Mouse (Mus musculus) erythroblast, adult 5-6 weeks (primary cell): Measurements from ENCODE around the gene Lyl1. TPM values are rescaled to one million over a fixed set of nuclear protein-coding genes. Genes with fewer than 3 reads are reported as not detected.
"Not testable (repeated sequence)": the region's sequence is repeated elsewhere in the genome, so short reads cannot be mapped to it uniquely, and the experiment has no call there.

Experiments
- ATAC-seq: replicated peaks from 2 replicates; pipeline ENCODE4 v1.8.0; 2016; ENCODE audit warnings: moderate number of reproducible peaks, mild to moderate bottlenecking, moderate TSS enrichment, inconsistent platforms; ENCODE audit not compliant: poor library complexity, low FRiP score, severe bottlenecking
- total RNA-seq, 2 experiments: library from RNA; stranded (forward) in 1 of 2; stranded (reverse) in 1 of 2; fragments of 150-400 nt in 1 of 2; fragments of 200-764, 138-1000 nt in 1 of 2; gene quantifications; 2 replicates each; pipeline versions ENCODE4 v1.2.3 to v1.2.4; 2015 to 2017; ENCODE audit warnings: low replicate concordance in 2 of 2

The Lyl1 gene
- total RNA-seq, 2 experiments from 2014 or later = 40.3 to 44.2 TPM

GRCm38 (mm10) chr8:84665385-84665893 is 35.8 kb upstream of the Lyl1 start:
- ATAC-seq = peak; percentile 3

- no peak for ATAC-seq
Observed at GRCm38 (mm10) chr8:84668081-84668480, 33.2 kb upstream of the Lyl1 start.

GRCm38 (mm10) chr8:84668731-84669485 is 32.3 kb upstream of the Lyl1 start:
- no peak for ATAC-seq

- ATAC-seq = not testable (repeated sequence)
Observed at GRCm38 (mm10) chr8:84670295-84671006, 30.8 kb upstream of the Lyl1 start.

- ATAC-seq = 0 out of 2 replicates have a peak, but pooled peaks have one; percentile 16
Observed at GRCm38 (mm10) chr8:84677305-84677704, 24.0 kb upstream of the Lyl1 start.

GRCm38 (mm10) chr8:84681476-84681875 is 19.8 kb upstream of the Lyl1 start:
- ATAC-seq = no peak

- ATAC-seq = no peak
Observed at GRCm38 (mm10) chr8:84682257-84682656, 19.0 kb upstream of the Lyl1 start.

GRCm38 (mm10) chr8:84684537-84684936 is 16.7 kb upstream of the Lyl1 start:
- ATAC-seq = no peak

- ATAC-seq = peak; percentile 55
Observed at GRCm38 (mm10) chr8:84686191-84687002, 14.9 kb upstream of the Lyl1 start, which contains the start of gene Trmt1. Gene Trmt1, plus strand, starts transcription at chr8:84686307.

- ATAC-seq = no peak
Observed at GRCm38 (mm10) chr8:84687003-84687704, 14.1 kb upstream of the Lyl1 start.

GRCm38 (mm10) chr8:84687705-84688100 is 13.6 kb upstream of the Lyl1 start, which contains the start of gene Nacc1:
Gene Nacc1, minus strand, starts transcription at chr8:84687862.
- peak; percentile 82 for ATAC-seq

- peak; percentile 82 for ATAC-seq
Observed at GRCm38 (mm10) chr8:84689091-84689915, 12.0 kb upstream of the Lyl1 start.

- no peak for ATAC-seq
Observed at GRCm38 (mm10) chr8:84693332-84693731, 7.9 kb upstream of the Lyl1 start.

- no peak for ATAC-seq
Observed at GRCm38 (mm10) chr8:84695140-84695539, 6.1 kb upstream of the Lyl1 start.

GRCm38 (mm10) chr8:84697166-84698130 is 3.8 kb upstream of the Lyl1 start:
- no peak for ATAC-seq

- ATAC-seq = no peak
Observed at GRCm38 (mm10) chr8:84698288-84698687, 3.0 kb upstream of the Lyl1 start.

GRCm38 (mm10) chr8:84698929-84699401 is 2.3 kb upstream of the Lyl1 start:
- ATAC-seq = no peak
